Mouse (Mus musculus): ENCODE data around the gene 2510039O18Rik.

DNA sequence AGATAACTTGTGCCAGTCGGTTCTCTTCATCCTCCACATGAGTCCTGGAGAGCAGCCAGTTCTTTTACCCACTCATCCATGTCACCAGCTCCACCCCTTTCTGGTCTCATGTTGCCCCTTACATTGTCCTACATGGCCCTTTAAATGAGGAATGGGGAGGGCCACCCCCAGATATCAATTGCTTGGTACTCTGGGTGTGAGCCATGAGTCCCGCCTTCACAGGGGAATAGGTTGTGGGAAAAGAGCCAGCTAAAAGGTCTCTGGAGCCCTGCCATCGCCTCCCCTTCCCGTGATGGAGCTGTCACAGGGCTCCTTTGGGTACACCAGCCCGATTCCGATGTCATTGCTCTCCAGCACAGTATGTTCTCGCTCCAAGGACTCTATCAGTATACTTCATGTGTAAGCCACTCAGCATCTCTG, 38.8 kb downstream of the 2510039O18Rik start:
- no peak for TF ChIP-seq CTCF (conservative IDR thresholded peaks at IDR 0.05; ENCODE audit: low read length)
- no peak for TF ChIP-seq POU5F1 (IDR thresholded peaks at IDR 0.05; ENCODE audit: borderline replicate concordance, low read length)
